Mouse (Mus musculus) liver (tissue): ENCODE data around the gene Entpd8.

ENCODE experiments used
- DNase-seq: peaks from one replicate; pipeline ENCODE4 v3.0.0-alpha.2; 2020; ENCODE audit warnings: mixed read lengths

Entpd8 gene

GRCm38 (mm10) chr2:25080076-25080475, at the start of gene Entpd8:
Entpd8 (plus strand) TSS chr2:25080304.
- DNase-seq: no peak

GRCm38 (mm10) chr2:25034994-25035393, 45.1 kb upstream of the Entpd8 start:
- no peak for DNase-seq

GRCm38 (mm10) chr2:25040089-25040488, 40.0 kb upstream of the Entpd8 start:
- no peak for DNase-seq

- DNase-seq: no peak
These were observed 29.2 kb upstream of the Entpd8 start for GRCm38 (mm10) chr2:25050921-25051320.

GRCm38 (mm10) chr2:25051450-25051849, 28.7 kb upstream of the Entpd8 start:
- DNase-seq: no peak

GRCm38 (mm10) chr2:25053101-25053500, 27.0 kb upstream of the Entpd8 start:
- DNase-seq: no peak

- DNase-seq: peak; percentile 88
These were observed 25.7 kb upstream of the Entpd8 start, which contains the start of gene Nsmf for GRCm38 (mm10) chr2:25054221-25055067. Nsmf (plus strand) TSS chr2:25054355.

- DNase-seq: no peak
These were observed 25.1 kb upstream of the Entpd8 start for GRCm38 (mm10) chr2:25055068-25055405.

GRCm38 (mm10) chr2:25055409-25056155, 24.5 kb upstream of the Entpd8 start:
- no peak for DNase-seq

GRCm38 (mm10) chr2:25058926-25059325, 21.2 kb upstream of the Entpd8 start:
- no peak for DNase-seq

- DNase-seq: no peak
These were observed 16.6 kb upstream of the Entpd8 start for GRCm38 (mm10) chr2:25063523-25063922.

- DNase-seq: no peak
These were observed 15.8 kb upstream of the Entpd8 start for GRCm38 (mm10) chr2:25064285-25064684.

GRCm38 (mm10) chr2:25065537-25065936, 14.6 kb upstream of the Entpd8 start:
- no peak for DNase-seq

- no peak for DNase-seq
These were observed 13.6 kb upstream of the Entpd8 start for GRCm38 (mm10) chr2:25066552-25066951.

- no peak for DNase-seq
These were observed 10.6 kb upstream of the Entpd8 start for GRCm38 (mm10) chr2:25069537-25069936.

GRCm38 (mm10) chr2:25072398-25072797, 7.7 kb upstream of the Entpd8 start:
- DNase-seq: no peak

GRCm38 (mm10) chr2:25075506-25075905, 4.6 kb upstream of the Entpd8 start:
- no peak for DNase-seq

GRCm38 (mm10) chr2:25078967-25079366, 1.1 kb upstream of the Entpd8 start:
- DNase-seq: no peak

- DNase-seq: no peak
These were observed 3.6 kb downstream of the Entpd8 start for GRCm38 (mm10) chr2:25083697-25084096.

- no peak for DNase-seq
These were observed 5.5 kb downstream of the Entpd8 start for GRCm38 (mm10) chr2:25085571-25085970.

GRCm38 (mm10) chr2:25087842-25088241, 7.7 kb downstream of the Entpd8 start:
- no peak for DNase-seq

- DNase-seq: no peak
These were observed 8.5 kb downstream of the Entpd8 start for GRCm38 (mm10) chr2:25088636-25089035.

- no peak for DNase-seq
These were observed 14.6 kb downstream of the Entpd8 start for GRCm38 (mm10) chr2:25094785-25095108.
